Mouse (Mus musculus): ENCODE results near the gene Atrip.

GRCm38 (mm10) chr9:109022866-109023685 lies 50.8 kb downstream of the Atrip start:
- TF ChIP-seq CTCF (IDR thresholded peaks at IDR 0.05; ENCODE audit: extremely low read depth, insufficient read depth, low read length): no peak
- TF ChIP-seq POLR2A (IDR thresholded peaks at IDR 0.05; ENCODE audit: extremely low read depth, insufficient read depth, low read length): no peak

All from cortical plate, adult 2 months (tissue).